Mouse (Mus musculus): ENCODE data around the gene Srrt.

DNA sequence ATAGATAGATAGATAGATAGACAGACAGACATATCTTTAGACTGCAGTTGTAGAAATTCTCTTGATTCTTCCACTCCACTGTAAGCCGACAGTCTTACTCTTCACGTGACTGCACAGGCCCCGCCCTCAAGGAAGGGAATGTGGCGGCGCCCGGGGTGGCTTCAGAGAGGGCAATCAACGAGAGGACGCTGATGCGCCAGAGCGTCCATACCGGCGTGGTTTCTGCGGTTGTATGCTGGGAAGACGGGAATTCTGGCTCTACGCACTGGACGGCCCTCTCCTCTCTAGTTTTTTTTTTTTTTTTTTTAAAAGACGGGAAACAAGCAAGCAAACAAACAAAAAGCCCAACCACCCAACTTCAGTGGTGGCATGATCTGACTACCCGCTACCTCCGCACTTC is 30.8 kb upstream of the Srrt start:
- TF ChIP-seq CTCF (conservative IDR thresholded peaks at IDR 0.05; ENCODE audit: low read length): no peak
- TF ChIP-seq NANOG (IDR thresholded peaks at IDR 0.05; ENCODE audit: borderline replicate concordance, low read length): no peak

Measured in E14TG2a.4 (cell line).